Mouse (Mus musculus) forebrain, embryonic 10.5 days (tissue): Measurements from ENCODE around the gene Gstp1. TPM values are rescaled to one million over a fixed set of nuclear protein-coding genes. Genes with fewer than 3 reads are reported as not detected.

Source experiments
- DNase-seq: peaks from one replicate; pipeline ENCODE4 v3.0.0-alpha.2; 2017; ENCODE audit warnings: low spot score; ENCODE audit errors: extremely low spot score
- H3K27ac ChIP-seq: fragments of 300-500 bp; sonication (generic); 2 replicates; pipeline ENCODE4 v1.5.1; 2016; ENCODE audit warnings: mild to moderate bottlenecking
- H3K27me3 ChIP-seq: fragments of 300-500 bp; sonication (generic); 2 replicates; pipeline ENCODE4 v1.6.1; 2016; ENCODE audit warnings: mild to moderate bottlenecking; ENCODE audit not compliant: poor library complexity, severe bottlenecking
- H3K36me3 ChIP-seq: fragments of 300-500 bp; sonication (generic); replicated peaks from 2 replicates; pipeline ENCODE4 v1.6.1; 2016; ENCODE audit warnings: mild to moderate bottlenecking, moderate library complexity
- H3K4me1 ChIP-seq: fragments of 300-500 bp; sonication (generic); 2 replicates; pipeline ENCODE4 v1.6.1; 2016
- H3K4me3 ChIP-seq: fragments of 300-500 bp; sonication (generic); 2 replicates; pipeline ENCODE4 v1.5.1; 2016; ENCODE audit warnings: mild to moderate bottlenecking, moderate library complexity
- H3K9me3 ChIP-seq: fragments of 300-500 bp; sonication (generic); 2 replicates; pipeline ENCODE4 v1.6.1; 2016; ENCODE audit warnings: mild to moderate bottlenecking, moderate library complexity
- WGBS: fragments of 180-500 bp; shearing (Covaris S2); methylation state at CpG from one replicate; pipeline ENCODE4 v1.1.7; 2016; 5-methylcytosine and 5-hydroxymethylcytosine counted together
- polyA plus RNA-seq: library from polyadenylated mRNA; unstranded; fragments of >200 nt; fragmentation: Nextera tagmentation; extraction: Ambion mirVana; gene quantifications from 2 replicates; pipeline ENCODE4 v1.2.1, GENCODE M21; 2016

Gene Gstp1
- polyA plus RNA-seq, 1 experiment from 2014 or later, result 412 TPM

- H3K4me1 ChIP-seq, result peaks cover 12% of the 10 kb centered on the region
- no peaks in the 10 kb centered on the region for H3K27me3 ChIP-seq
- DNase-seq, result no peak
- no peak overlapping the region for H3K27ac ChIP-seq
- H3K4me3 ChIP-seq, result no peak overlapping the region
- H3K9me3 ChIP-seq, result peaks cover 18% of the 10 kb centered on the region
- H3K36me3 ChIP-seq, result no peaks in the 10 kb centered on the region
- 80% methylated on average over 7 of the region's 7 CpGs for WGBS
Measured at GRCm38 (mm10) chr19:4023185-4023584, 14.6 kb downstream of the Gstp1 start.

GRCm38 (mm10) chr19:4018743-4019583 is 18.8 kb downstream of the Gstp1 start:
- H3K4me1 ChIP-seq, result peaks cover 21% of the 10 kb centered on the region
- H3K27ac ChIP-seq, result 0 out of 2 replicates have a peak overlapping the region, but pooled peaks have one; percentile 46
- no peaks in the 10 kb centered on the region for H3K9me3 ChIP-seq
- H3K36me3 ChIP-seq, result no peaks in the 10 kb centered on the region
- H3K27me3 ChIP-seq, result no peaks in the 10 kb centered on the region
- WGBS, result 39% methylated on average over 18 of the region's 18 CpGs
- peak; percentile 57 for DNase-seq
- no peak overlapping the region for H3K4me3 ChIP-seq

- WGBS, result 67% methylated on average over 10 of the region's 10 CpGs
- Histone ChIP-seq H3K9me3 (no peaks in the 10 kb centered on the region), H3K27me3 (no peaks in the 10 kb centered on the region), H3K36me3 (no peaks in the 10 kb centered on the region), H3K4me1 (peaks cover 29% of the 10 kb centered on the region), H3K4me3 (no peak overlapping the region), H3K27ac (no peak overlapping the region)
- DNase-seq, result no peak
Measured at GRCm38 (mm10) chr19:4017921-4018587, 19.7 kb downstream of the Gstp1 start.

- H3K36me3 ChIP-seq, result peaks cover under 1% of the 10 kb centered on the region
Measured at GRCm38 (mm10) chr19:4015635-4016034, 22.1 kb downstream of the Gstp1 start.

GRCm38 (mm10) chr19:4014802-4015201 is 23.0 kb downstream of the Gstp1 start:
- Histone ChIP-seq H3K4me1 (peaks cover 42% of the 10 kb centered on the region), H3K27me3 (no peaks in the 10 kb centered on the region), H3K4me3 (no peak overlapping the region), H3K36me3 (peaks cover 9% of the 10 kb centered on the region), H3K9me3 (no peaks in the 10 kb centered on the region), H3K27ac (no peak overlapping the region)
- DNase-seq, result no peak

More at GRCm38 (mm10) chr19:4015635-4016034, 22.1 kb downstream of the Gstp1 start:
- Histone ChIP-seq H3K4me3 (no peak overlapping the region), H3K27me3 (no peaks in the 10 kb centered on the region), H3K4me1 (peaks cover 42% of the 10 kb centered on the region), H3K27ac (no peak overlapping the region), H3K9me3 (no peaks in the 10 kb centered on the region)
- 66% methylated on average over 5 of the region's 5 CpGs for WGBS
- DNase-seq, result no peak

GRCm38 (mm10) chr19:4013066-4013465 is 24.7 kb downstream of the Gstp1 start:
- H3K9me3 ChIP-seq, result no peaks in the 10 kb centered on the region
- peaks cover 26% of the 10 kb centered on the region for H3K36me3 ChIP-seq
- no peaks in the 10 kb centered on the region for H3K27me3 ChIP-seq
- peaks cover 31% of the 10 kb centered on the region for H3K4me1 ChIP-seq
- H3K27ac ChIP-seq, result peak overlapping the region; percentile 83
- no peak for DNase-seq
- 18% methylated on average over 9 of the region's 9 CpGs for WGBS
- H3K4me3 ChIP-seq, result peak overlapping the region; percentile 93

- peak; percentile 98 for DNase-seq
- WGBS, result under 1% methylated on average over 45 of the region's 45 CpGs
- Histone ChIP-seq H3K9me3 (no peaks in the 10 kb centered on the region), H3K36me3 (peaks cover 32% of the 10 kb centered on the region), H3K27ac (peak within 1 kb of the TSS; percentile 83), H3K4me1 (peaks cover 31% of the 10 kb centered on the region), H3K27me3 (no peaks in the 10 kb centered on the region), H3K4me3 (peak within 1 kb of the TSS; percentile 93)
Measured at GRCm38 (mm10) chr19:4012432-4013022, 25.3 kb downstream of the Gstp1 start, which contains the start of gene Ndufv1. TSS of gene Ndufv1 (minus strand) at chr19:4012806.

- Histone ChIP-seq H3K36me3 (peaks cover 46% of the 10 kb centered on the region), H3K9me3 (no peaks in the 10 kb centered on the region), H3K27ac (no peak overlapping the region), H3K4me3 (peak overlapping the region; percentile 93; the same call in 1 of the 2 replicates), H3K27me3 (no peaks in the 10 kb centered on the region), H3K4me1 (peaks cover 31% of the 10 kb centered on the region)
- WGBS, result 94% methylated on average over 5 of the region's 5 CpGs
- no peak for DNase-seq
Measured at GRCm38 (mm10) chr19:4011086-4011485, 26.7 kb downstream of the Gstp1 start.

GRCm38 (mm10) chr19:4005971-4006370 is 31.8 kb downstream of the Gstp1 start:
- no peak for DNase-seq
- Histone ChIP-seq H3K9me3 (no peaks in the 10 kb centered on the region), H3K27ac (no peak overlapping the region), H3K36me3 (peaks cover 61% of the 10 kb centered on the region), H3K4me1 (peaks cover 10% of the 10 kb centered on the region), H3K4me3 (no peak overlapping the region), H3K27me3 (no peaks in the 10 kb centered on the region)
- WGBS, result 94% methylated on average over 8 of the region's 8 CpGs

GRCm38 (mm10) chr19:4005091-4005490 is 32.7 kb downstream of the Gstp1 start:
- Histone ChIP-seq H3K27ac (no peak overlapping the region), H3K9me3 (no peaks in the 10 kb centered on the region)
- DNase-seq, result no peak

GRCm38 (mm10) chr19:4004331-4004730 is 33.5 kb downstream of the Gstp1 start:
- Histone ChIP-seq H3K27me3 (no peaks in the 10 kb centered on the region), H3K27ac (no peak overlapping the region), H3K4me3 (no peak overlapping the region), H3K36me3 (peaks cover 48% of the 10 kb centered on the region), H3K9me3 (no peaks in the 10 kb centered on the region), H3K4me1 (peaks cover 22% of the 10 kb centered on the region)
- WGBS, result 91% methylated on average over 15 of the region's 15 CpGs
- DNase-seq, result no peak

More at GRCm38 (mm10) chr19:4005091-4005490, 32.7 kb downstream of the Gstp1 start:
- WGBS, result 93% methylated on average over 9 of the region's 9 CpGs
- Histone ChIP-seq H3K36me3 (peaks cover 55% of the 10 kb centered on the region), H3K4me1 (peaks cover 15% of the 10 kb centered on the region), H3K4me3 (no peak overlapping the region), H3K27me3 (no peaks in the 10 kb centered on the region)

- H3K9me3 ChIP-seq, result no peaks in the 10 kb centered on the region
- 0 out of 2 replicates have a peak, but pooled peaks cover 3% of the 10 kb centered on the region for H3K27me3 ChIP-seq
- H3K4me1 ChIP-seq, result peaks cover 24% of the 10 kb centered on the region
- H3K27ac ChIP-seq, result no peak overlapping the region
- H3K4me3 ChIP-seq, result no peak overlapping the region
- WGBS, result 84% methylated on average over 12 of the region's 12 CpGs
- no peak for DNase-seq
- peaks cover 41% of the 10 kb centered on the region for H3K36me3 ChIP-seq
Measured at GRCm38 (mm10) chr19:4003641-4004040, 34.1 kb downstream of the Gstp1 start.
